Mouse (Mus musculus) liver, embryonic 14.5 days (tissue): ENCODE measurements at regions not wholly inside any gene's neighbourhood (a gene's known extent, or its start where the extent isn't known, plus 50 kb on each side); places are given as distances from the start of the nearest gene placed in this dataset.

ENCODE experiments used
- CTCF ChIP-seq: IDR thresholded peaks from 2 replicates; pipeline ENCODE4 v1.5.1; 2016; ENCODE audit warnings: antibody characterized with exemption, low read depth, control low read depth
- EP300 ChIP-seq: IDR thresholded peaks from 2 replicates; pipeline ENCODE4 v1.6.1; 2016; ENCODE audit warnings: antibody characterized with exemption, low read depth

DNA sequence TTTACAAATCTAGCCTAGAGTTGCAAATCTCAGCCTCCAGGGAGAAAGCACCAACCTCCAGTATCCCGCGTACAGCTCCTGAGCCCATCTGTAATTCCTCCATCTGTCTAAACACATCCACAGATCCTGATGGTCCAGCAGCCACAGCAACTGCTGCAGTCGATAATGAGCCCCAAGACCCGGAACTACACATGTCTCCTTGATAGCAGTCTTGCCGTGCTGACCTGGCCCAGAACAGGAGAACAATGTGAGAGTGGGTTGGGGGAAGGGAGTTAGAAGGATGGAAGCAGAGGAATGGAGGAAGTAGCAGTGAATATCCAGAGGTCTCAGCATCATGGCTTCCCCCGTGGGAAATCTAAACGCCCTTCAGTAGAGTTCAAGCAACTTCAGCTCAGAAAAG is 152.8 kb upstream of the Zmiz1 start:
- TF ChIP-seq CTCF = no peak
- no peak for TF ChIP-seq EP300
